Mouse (Mus musculus) CD8-positive naive resting alpha-beta T cell, adult 2 months (primary cell): ENCODE measurements around the gene Hrasls5.

ENCODE experiments used
- DNase-seq, 2 experiments: peaks; one replicate each; pipeline ENCODE4 v3.0.0; 2022; ENCODE audit warnings: low read depth in 2 of 2, low spot score in 2 of 2

Gene Hrasls5

DNA sequence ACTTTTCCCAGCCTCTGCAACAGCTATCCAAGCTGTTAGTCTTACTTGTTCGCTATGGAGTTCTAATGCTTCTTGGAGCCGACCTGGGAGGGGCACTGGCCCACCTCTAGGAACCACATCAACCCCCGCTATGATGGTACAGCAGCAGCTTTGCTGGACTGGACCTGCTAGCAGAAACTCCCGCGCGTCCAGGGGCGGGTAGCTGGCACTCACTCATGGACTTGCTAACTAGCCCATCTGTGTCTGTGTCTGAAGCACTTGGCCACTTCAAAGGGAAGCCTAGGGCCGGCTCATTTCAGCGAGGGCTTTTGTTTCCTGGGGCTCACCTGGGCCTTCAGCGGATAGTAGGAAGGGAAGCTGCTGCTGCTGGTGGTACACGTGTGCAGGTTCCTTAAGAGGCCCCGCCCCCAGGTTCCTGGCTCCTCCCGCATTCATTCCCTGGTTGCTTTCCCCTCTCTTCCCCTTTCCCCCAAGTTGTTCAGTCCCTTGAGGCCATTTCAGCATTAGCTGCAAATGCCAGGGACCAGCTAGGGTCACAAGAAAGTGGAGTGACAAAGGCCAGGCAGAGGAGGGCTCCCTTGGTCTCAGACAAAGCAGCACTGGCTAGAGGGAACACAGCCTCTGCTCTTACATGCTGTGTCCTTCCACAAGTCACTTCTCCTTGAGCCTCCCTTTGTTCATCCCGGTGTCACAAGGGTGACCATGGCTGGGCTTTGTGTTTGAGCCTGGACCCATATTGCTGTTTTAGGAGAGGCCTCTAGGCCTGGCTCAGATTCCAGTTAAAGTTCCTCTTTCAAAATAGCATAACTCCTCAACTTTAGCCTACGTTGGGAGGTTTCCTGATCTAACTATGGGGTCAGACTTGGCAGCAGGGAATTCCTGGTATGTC is 5.3 kb upstream of the Hrasls5 start, which contains the start of gene Lgals12:
Gene Lgals12, minus strand, starts transcription at position 393 of the 889 bp plus-strand sequence.
- DNase-seq, result no peak

DNA sequence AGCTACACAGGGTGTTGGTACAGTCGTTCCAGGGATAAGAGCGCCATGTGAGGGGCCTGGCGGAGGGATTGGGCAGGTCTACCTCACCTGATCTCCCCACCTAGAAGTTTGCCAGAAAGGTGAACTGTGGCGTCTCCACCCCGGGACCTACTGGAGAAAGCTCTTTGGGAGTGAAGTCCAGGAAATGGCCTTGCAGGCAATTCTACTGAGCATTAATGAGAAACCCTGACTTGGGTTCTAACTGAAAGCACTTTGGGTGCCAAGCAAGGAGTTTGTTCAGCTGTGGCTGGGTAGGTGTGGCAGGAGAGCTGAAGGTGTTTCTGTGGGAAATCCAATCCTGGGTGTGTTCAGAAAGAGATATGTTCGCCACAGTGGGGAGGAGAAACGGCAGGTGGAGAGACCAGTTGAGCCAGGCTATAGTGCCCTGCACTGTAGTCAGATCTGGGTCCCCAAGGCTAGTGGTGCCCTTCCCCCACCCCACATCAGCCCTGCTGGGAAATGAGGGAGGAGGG is 4.6 kb upstream of the Hrasls5 start:
- DNase-seq, result no peak

- DNase-seq, result no peak
Measured at GRCm38 (mm10) chr19:7613151-7613550, 810 bp downstream of the Hrasls5 start.

DNA sequence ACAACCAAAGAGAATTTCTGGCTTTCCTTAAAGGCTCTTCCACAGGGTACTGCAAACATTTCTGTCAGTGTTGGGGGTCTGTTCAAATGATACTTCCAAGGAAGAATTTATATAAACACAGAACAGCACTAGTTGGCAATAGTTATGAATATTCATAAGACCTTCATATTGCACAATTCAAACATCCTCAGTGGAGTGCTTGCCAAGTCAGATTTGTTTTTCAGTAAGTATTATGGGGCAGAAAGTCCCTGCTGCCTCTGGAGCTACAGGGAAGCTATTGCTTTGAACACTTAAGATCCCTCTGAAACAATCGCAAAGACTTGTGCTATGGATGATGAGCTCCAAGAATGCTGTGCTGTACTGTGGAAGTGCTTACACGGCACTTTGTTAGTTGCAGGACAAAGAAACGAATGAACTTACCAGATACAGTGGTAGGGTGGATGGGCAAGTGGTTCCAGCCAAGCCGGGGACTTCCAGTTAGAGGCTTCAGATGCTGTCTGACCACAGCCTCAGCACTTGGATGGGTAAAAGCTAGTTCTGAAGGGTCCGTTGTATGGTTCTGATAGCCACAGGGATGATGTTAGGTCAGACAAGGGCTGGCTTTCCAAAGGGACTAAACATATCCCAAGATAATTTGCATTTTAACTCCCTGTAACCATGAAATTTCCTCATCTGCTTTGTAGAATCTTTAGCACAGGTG is 4.0 kb downstream of the Hrasls5 start:
- no peak for DNase-seq

DNA sequence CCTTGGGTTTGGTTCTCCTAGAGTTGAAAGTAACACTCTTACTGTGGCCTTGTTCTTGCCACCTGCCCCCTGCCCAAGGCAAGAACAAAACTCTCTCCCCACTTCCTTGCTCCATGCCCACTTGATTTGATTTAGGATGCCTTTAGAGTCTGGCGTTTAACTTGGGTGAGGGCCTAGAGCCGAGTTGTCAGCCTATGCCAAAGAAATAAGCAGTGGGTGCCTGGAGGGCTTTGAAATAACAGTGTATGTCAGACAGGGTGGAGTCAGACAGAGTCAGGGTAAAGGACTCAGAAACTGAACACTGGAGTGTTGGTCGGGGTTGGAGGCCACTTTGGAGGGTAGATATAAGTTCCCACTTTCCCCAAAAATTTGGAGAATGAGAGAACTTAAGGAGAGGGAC is 4.7 kb downstream of the Hrasls5 start:
- DNase-seq, result no peak

- peak; percentile 9 to 35 for DNase-seq
Measured at GRCm38 (mm10) chr19:7617696-7618095, 5.4 kb downstream of the Hrasls5 start.

GRCm38 (mm10) chr19:7633021-7633420 is 20.7 kb downstream of the Hrasls5 start:
- DNase-seq, result no peak

DNA sequence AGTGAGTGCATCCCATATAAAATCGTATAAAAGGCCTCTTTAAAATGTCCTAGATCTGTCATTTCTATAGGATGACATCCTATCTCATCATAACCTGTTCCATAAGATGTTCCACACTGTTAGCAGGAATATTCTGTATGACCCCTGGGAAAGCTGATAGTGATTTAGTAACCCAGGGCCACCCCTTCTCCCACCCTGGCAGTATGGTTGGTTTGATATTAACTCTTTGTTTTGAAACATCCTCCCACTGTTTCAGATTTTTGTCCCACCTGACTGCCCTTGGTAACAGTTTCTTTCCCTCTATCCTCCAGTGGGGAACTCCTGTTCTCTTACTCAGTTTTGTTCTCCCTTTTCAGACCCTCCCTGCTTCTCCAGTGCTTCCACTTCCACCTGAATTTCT is 21.4 kb downstream of the Hrasls5 start:
- no peak for DNase-seq

DNA sequence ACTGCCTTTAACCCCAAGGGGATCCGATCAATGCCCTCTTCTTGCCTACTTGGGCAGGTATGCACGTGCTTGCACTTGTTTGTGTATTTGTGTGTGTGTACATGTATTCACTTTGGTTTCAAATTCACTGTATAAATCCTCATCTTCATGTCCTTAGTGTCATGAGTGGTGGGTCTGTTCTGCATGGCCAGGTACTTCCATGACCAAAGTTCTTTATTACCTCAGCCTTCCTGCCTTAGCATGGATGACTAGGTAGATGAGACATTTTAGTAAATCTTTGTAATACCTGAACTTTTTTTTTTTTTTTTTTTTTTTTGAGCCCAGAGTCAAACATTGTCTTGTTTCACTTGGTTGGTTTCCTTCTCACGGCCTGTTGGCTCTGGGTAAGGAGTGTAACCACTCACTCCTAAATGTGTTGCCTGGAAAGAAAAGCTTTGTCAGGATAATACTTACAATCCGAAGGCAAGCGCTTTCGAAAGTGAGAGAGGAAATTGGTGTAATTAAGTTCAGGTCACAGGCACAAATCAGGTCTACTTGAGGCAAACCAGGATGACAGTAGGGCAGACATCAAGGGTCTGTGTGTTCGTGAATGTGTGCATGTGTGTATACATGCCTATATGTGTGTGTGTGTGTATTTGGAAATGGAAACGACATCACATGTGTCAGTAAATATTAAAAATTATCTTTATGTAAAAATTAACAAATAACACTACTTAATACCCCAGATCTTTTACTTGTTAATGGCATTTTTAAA is 36.7 kb downstream of the Hrasls5 start:
- no peak for DNase-seq

DNA sequence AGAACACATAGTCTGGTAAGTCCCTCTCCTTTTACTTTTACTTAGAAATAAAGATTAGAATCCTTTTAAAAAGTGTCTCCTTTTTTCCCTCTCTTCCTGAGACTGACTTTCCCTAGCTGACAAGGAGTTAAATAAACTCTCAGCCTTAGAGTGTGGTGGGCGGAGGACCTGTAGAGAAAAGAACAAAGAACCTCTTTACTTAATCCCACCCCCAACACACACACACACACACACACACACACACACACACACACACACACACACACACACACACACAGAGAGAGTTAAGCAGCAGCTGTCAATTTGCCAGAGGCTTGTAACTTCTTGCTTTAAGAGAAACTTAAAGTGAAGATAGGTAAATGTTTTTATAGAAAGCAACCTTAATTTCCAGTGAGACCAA is 59.7 kb downstream of the Hrasls5 start:
- DNase-seq, result no peak

- DNase-seq, result no peak
Measured at GRCm38 (mm10) chr19:7687988-7688387, 75.6 kb downstream of the Hrasls5 start.
